Mouse (Mus musculus): ENCODE data around the gene Alkbh1.

DNA sequence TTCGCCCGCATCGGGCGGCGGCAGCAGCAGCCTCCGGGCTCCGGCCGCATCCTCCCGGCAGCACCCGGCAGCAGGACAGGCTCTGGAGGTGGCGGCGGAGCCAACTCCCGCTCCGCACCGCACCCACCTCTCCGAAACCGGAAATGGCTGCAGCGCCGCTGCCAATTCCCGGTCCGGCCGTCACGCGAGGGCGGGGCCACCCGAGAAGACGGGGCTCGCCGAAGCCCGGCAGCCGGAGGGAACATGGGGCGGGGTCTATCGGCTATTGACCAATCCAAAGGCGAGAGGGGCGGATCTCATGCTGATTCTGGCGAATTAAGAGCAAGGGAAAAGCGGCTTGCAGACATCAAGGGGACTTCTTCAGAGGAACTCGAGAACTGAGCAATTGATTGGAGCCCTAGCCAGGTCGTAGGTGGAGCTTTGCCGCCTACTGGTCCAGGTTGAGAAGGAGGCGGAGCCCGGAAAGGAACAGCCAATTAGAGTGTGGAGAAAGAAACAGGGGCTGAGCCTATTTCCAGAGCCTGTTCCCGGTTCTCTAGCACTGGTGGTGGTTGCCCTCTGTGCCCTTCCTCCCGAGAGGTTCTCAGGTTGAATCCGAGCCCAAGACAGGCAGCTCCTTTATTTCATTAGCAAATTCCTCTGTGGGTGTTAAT lies 55.6 kb downstream of the Alkbh1 start, which contains the start of gene Sptlc2:
- TF ChIP-seq ETS1 (IDR thresholded peaks at IDR 0.05; ENCODE audit: low read depth, low read length) (0 out of 2 replicates have a peak, but pooled peaks have one; percentile 31), POLR2A (IDR thresholded peaks at IDR 0.05; ENCODE audit: control insufficient read depth in 1 of 2, insufficient read depth in 1 of 2, low read depth in 1 of 2, low read length in 2 of 2, poor library complexity in 1 of 2) (peak; percentile 86 to 89), MAX (IDR thresholded peaks at IDR 0.05; ENCODE audit: low read length) (no peak)
